Mouse (Mus musculus) urinary bladder, postnatal 10 days (tissue): ENCODE measurements around the gene Cacna1c.

ENCODE experiments used
- DNase-seq: peaks from one replicate; pipeline ENCODE4 v3.0.0; 2022; ENCODE audit warnings: low spot score

The Cacna1c gene

DNA sequence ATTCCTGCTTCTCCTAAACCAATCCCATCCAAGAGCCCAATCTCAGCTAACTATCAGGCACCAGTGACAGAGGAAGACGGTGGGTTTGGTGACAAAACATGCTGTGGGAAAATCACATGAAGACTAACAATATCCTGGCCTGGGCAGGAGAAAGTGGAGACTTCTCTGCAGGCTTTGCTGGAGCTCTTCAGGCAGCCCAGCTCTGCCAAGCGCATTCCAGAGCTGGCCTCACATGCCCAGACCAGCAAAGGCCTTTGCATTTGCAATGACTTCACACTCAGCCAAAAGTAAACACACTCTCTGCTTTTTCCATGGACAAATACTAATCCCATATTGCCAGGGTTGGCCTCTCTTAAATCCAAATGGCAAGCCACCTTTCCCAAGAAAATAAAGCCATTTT, 144.5 kb downstream of the Cacna1c start:
- no peak for DNase-seq

DNA sequence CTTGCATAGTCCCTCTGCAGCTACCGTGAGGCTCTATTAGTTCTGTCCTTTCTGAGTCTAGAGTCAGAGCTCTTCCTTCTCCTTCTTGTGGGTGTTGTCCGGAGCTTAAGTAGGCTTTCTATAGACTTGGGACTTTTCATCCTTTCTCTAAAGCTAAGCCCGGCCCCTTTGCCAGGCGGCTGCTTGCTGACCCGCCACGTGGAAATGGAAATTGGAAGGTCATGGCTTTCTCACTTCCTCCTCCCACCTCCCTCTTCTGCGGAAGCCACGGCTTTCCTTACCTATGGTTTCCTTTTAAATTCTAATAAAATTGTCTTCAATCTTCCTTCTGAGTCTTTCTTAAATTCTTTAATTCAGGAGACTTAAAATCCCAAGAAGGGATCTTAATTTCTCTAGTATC, 148.9 kb downstream of the Cacna1c start:
- no peak for DNase-seq

DNA sequence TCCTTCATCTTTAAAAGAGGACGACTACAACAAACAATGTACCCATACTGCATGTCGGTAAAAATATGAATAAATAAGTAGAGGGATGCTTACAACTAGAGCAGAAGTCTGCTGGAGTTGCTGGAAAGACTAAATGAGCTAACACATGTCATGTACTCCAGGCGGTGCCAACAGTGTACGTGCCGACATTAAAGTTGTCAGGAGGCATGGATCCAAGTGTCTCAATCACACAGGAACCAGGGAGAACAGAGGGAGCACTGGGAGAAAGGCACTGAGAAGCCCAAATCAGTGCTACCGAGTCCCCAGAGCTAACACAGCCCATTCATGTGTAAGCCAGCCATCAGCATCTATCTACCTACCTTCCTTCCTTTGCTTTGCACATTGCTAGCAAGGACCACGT, 150.7 kb downstream of the Cacna1c start:
- DNase-seq = no peak

GRCm38 (mm10) chr6:119044148-119044547, 152.1 kb downstream of the Cacna1c start:
- DNase-seq = no peak

DNA sequence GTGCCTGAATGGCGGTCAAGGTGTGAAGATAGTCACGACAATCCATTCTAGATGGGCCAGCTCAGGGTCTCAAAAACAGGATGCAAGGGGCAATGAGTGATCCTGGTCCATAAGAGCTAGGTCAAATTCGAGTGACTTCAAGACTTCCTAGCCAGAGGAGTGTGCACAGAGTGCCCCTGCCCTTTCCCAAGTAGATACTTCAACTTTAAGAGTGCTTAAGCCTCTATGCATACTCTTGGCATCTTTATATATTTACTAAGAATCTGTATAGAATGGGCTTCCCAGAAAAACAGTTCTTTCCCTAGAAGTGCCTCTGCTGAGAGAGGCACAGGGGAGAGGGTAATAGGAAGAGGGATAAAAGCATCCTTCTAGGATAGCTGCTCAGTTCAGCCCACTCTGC, 153.4 kb downstream of the Cacna1c start:
- no peak for DNase-seq

DNA sequence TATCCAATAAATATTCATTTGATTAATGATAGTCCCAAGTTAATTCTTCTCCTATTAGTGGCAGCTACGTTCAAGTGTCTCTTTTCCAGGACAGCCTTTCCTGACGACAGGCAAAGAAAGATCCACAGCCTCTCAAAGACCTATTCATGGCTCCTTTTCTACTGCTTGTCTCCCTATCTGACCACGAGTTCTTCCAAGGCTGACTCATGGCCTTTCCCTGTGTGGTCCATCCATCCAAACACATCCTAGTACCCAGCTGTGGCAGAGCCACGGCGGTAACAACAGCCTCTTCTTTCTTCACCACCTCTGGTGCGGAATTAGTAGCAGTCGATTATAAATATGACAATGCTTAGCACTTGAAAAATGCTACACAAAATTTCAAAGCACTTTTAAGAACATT, 155.3 kb downstream of the Cacna1c start:
- DNase-seq = no peak

DNA sequence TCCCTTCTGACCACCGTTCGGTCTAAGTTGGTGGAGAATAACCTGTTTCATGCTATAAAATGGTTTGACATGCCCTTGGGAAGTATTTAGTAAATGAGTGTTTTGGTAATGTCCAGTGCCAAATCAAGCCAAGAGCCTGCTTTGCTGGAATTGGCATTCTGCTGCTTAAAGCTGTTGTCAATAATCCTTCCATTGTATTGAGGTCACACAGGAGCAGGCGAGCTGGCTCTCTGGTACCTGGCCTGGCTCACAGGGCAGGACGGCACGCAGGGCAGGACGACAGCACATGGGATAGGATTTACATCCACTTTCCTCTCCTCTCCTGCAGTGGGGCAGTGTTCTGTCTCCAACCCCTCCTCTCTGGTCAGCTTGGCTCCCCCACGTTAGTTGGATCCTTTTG, 156.4 kb downstream of the Cacna1c start:
- no peak for DNase-seq

GRCm38 (mm10) chr6:119039293-119039692, 156.9 kb downstream of the Cacna1c start:
- no peak for DNase-seq

- DNase-seq = no peak
Measured at GRCm38 (mm10) chr6:119037815-119038214, 158.4 kb downstream of the Cacna1c start.

- no peak for DNase-seq
Measured at GRCm38 (mm10) chr6:119037047-119037446, 159.2 kb downstream of the Cacna1c start.

GRCm38 (mm10) chr6:119035361-119035760, 160.9 kb downstream of the Cacna1c start:
- DNase-seq = no peak

- DNase-seq = no peak
Measured at GRCm38 (mm10) chr6:119034947-119035346, 161.3 kb downstream of the Cacna1c start.

GRCm38 (mm10) chr6:119027880-119028279, 168.3 kb downstream of the Cacna1c start:
- no peak for DNase-seq

DNA sequence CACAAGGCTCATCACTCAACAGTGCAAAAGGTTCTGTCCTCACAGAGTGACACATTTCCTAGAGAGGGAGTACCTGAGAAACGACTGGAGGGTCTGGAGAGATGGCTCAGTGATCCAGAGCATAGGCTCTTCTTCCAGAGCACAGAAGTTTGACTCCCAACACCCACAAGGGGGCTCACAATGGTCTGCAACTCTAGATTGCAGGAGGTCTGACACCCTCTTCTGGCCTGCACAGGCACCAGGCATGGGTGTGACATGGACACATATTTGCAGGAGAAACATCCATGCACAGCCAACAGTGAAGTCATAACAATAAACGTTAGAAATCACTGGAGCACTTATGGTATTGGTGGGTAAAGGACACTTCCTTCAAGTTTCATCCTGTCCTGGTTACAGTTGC, 173.4 kb downstream of the Cacna1c start:
- no peak for DNase-seq

DNA sequence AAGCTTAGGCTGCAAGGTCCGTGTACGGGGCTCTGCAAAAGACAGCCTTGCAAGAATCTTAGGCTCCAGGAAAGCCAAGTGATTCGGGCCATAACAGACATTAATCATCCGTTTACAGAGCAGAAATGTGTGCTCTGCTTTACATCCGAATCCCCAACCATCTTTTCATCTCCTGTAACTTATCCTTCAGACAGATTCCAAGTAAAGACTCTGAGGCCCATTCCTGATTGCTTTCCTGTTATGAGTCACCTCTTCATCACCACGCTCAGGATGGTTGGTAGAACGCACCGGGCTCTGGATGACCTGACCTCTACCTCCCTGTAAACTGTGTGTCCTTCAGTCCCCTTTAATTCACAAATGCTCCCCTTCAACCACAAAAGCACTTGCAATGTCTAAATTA, 175.0 kb downstream of the Cacna1c start:
- no peak for DNase-seq

GRCm38 (mm10) chr6:119018956-119019355, 177.3 kb downstream of the Cacna1c start:
- no peak for DNase-seq

GRCm38 (mm10) chr6:119018256-119018655, 178.0 kb downstream of the Cacna1c start:
- no peak for DNase-seq

GRCm38 (mm10) chr6:119017498-119017897, 178.7 kb downstream of the Cacna1c start:
- no peak for DNase-seq

GRCm38 (mm10) chr6:119015346-119015745, 180.9 kb downstream of the Cacna1c start:
- DNase-seq = no peak

GRCm38 (mm10) chr6:119013168-119014098, 182.8 kb downstream of the Cacna1c start:
- DNase-seq = no peak

DNA sequence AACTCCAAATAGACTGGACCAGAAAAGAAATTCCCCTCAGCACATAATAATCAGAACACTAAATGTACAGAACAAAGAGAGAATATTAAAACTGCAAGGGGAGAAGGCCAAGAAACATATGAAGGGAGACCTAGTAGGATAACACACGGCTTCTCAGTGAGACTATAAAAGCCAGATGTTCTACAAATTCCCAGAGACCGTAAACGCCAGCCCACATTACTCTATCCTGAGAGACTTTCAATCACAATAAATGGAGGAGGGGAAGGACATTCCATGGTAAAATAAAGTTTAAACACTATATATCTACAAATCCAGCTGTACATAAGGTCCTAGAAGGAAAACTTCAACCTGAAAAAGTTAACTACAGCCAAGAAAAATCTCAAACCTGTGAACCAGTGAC, 185.3 kb downstream of the Cacna1c start:
- no peak for DNase-seq

DNA sequence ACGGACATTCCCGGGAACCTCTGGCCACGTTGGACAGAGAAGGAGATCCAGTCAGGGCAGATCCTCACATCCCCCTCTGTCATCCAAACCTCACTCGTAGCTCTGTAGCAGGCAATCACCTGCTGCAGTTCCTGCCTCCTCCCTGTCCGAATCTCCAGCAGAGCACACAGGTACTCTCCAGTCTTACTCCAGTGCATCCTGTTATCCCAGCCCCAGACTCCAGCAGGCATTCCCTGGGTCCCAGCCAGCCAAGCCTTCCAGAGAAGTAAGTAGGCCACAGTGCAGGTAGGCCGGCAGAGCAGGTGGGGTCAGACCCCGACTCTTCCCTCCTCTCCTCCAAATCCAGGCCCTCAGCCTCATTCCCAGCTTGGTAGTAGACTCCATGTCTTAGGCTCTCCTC, 186.7 kb downstream of the Cacna1c start:
- no peak for DNase-seq

GRCm38 (mm10) chr6:119008638-119009166, 187.5 kb downstream of the Cacna1c start:
- DNase-seq = no peak

DNA sequence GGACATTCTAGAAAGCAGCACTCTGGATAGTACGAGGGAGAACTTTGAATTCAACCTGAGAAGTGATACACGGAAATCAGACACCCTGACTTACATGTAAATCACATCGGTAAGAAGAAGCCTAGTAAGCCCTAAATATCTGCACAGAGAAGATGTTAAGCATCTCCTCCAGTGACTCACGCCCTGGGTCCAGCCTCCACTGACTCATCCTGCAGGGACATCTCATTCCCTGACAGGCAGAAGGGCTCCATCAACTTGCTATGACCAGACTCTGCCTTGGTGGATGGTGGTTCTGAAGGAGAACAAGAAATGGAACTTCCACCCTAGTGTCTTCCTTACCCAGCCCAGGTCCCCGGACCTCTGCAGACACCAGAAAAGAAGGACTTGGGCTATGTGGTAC, 191.6 kb downstream of the Cacna1c start:
- DNase-seq = no peak
